Mouse (Mus musculus) neural tube, embryonic 14.5 days (tissue): ENCODE measurements at regions not wholly inside any gene's neighbourhood (a gene's known extent, or its start where the extent isn't known, plus 50 kb on each side); places are given as distances from the start of the nearest gene placed in this dataset.

Experiments used
- ATAC-seq: fragments of 200-750 bp; cut with Nextera tagmentation; 2 replicates; pipeline ENCODE4 v1.8.0; 2017; ENCODE audit warnings: low read depth, mild to moderate bottlenecking, moderate TSS enrichment, moderate library complexity
- H3K27ac ChIP-seq: fragments of 300-500 bp; sonication (generic); 2 replicates; pipeline ENCODE4 v1.5.1; 2014; ENCODE audit warnings: low read depth, mild to moderate bottlenecking, control low read depth, low read length, moderate library complexity, mixed read lengths
- H3K27me3 ChIP-seq: fragments of 300-500 bp; sonication (generic); 2 replicates; pipeline ENCODE4 v1.6.1; 2014; ENCODE audit warnings: low read length; ENCODE audit not compliant: control insufficient read depth, insufficient read depth
- H3K36me3 ChIP-seq: fragments of 300-500 bp; sonication (generic); 2 replicates; pipeline ENCODE4 v1.6.1; 2014; ENCODE audit warnings: low read length, mixed read lengths; ENCODE audit not compliant: control insufficient read depth, insufficient read depth
- H3K4me1 ChIP-seq: fragments of 300-500 bp; sonication (generic); 2 replicates; pipeline ENCODE4 v1.6.1; 2014; ENCODE audit warnings: low read length; ENCODE audit not compliant: control insufficient read depth, insufficient read depth
- H3K4me2 ChIP-seq: fragments of 300-500 bp; sonication (generic); 2 replicates; pipeline ENCODE4 v1.6.1; 2014; ENCODE audit warnings: mild to moderate bottlenecking, low read depth, low read length, control low read depth
- H3K4me3 ChIP-seq: fragments of 300-500 bp; sonication (generic); 2 replicates; pipeline ENCODE4 v1.5.1; 2014; ENCODE audit warnings: low read depth, low read length, control low read depth, mixed read lengths
- H3K9ac ChIP-seq: fragments of 300-500 bp; sonication (generic); replicated peaks from 2 replicates; pipeline ENCODE4 v1.6.1; 2014; ENCODE audit warnings: low read depth, mild to moderate bottlenecking, control low read depth, low read length, mixed read lengths
- H3K9me3 ChIP-seq: fragments of 300-500 bp; sonication (generic); 2 replicates; pipeline ENCODE4 v1.6.1; 2016; ENCODE audit warnings: low read length; ENCODE audit not compliant: control insufficient read depth
- WGBS: fragments of 180-500 bp; shearing (Covaris S2); extraction: QIAGEN DNeasy Blood & Tissue Kit; methylation state at CpG from one replicate; pipeline ENCODE4 v1.1.7; 2014; 5-methylcytosine and 5-hydroxymethylcytosine counted together

DNA sequence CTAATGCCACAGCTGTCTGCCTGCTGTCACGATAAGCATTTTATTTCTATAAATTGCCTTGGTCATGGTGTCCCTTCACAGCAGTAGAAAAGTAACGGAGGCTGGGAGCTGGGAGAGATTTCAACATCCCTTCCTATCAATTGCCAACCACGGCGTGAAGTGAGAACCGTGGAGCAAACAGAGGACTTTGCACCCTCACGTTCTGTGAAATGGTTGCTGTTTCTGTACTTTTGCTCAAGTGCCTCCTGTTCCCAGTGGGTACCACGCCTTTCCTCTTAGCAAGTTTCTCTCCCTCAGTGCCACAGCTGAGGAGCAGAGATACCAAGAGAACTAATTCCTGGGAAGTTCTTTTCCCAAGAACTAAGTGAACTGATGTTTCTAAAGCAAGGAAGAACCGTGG lies 99.6 kb upstream of the Hes1 start:
- ATAC-seq, result no peak

DNA sequence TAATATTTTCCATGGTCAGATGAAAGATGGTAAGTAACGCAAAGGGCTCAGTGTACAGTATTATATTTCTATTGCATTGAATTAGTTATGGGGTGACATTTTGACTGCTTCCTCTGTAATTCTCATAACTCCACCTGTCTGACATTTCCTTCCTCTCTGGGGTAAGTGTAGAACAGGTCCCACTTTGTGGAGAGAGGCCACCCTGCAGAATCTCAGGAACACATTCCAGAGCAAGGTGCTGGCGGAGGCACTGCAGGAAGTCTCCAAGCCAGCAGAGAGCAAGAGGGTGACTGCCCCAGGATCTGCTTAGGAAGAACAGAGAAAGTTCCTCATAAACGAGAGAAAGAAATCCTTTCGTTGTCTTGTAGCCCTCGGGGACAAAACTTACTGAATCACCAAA lies 95.4 kb upstream of the Hes1 start:
- no peak overlapping the region for H3K4me3 ChIP-seq
- no peak for ATAC-seq
- no peaks in the 10 kb centered on the region for H3K27me3 ChIP-seq
- no peaks in the 10 kb centered on the region for H3K36me3 ChIP-seq
- no peak overlapping the region for H3K9ac ChIP-seq
- no peak overlapping the region for H3K4me2 ChIP-seq
- H3K9me3 ChIP-seq, result no peaks in the 10 kb centered on the region
- no peak overlapping the region for H3K27ac ChIP-seq
- WGBS, result 76% methylated on average over 5 of the region's 5 CpGs
- H3K4me1 ChIP-seq, result no peaks in the 10 kb centered on the region

More for the DNA sequence above, 99.6 kb upstream of the Hes1 start:
- 93% methylated on average over 8 of the region's 8 CpGs for WGBS
- H3K9ac ChIP-seq, result no peak overlapping the region
- no peaks in the 10 kb centered on the region for H3K27me3 ChIP-seq
- H3K27ac ChIP-seq, result no peak overlapping the region
- no peaks in the 10 kb centered on the region for H3K9me3 ChIP-seq
- H3K4me1 ChIP-seq, result no peaks in the 10 kb centered on the region
- no peak overlapping the region for H3K4me2 ChIP-seq
- no peak overlapping the region for H3K4me3 ChIP-seq
- H3K36me3 ChIP-seq, result no peaks in the 10 kb centered on the region

DNA sequence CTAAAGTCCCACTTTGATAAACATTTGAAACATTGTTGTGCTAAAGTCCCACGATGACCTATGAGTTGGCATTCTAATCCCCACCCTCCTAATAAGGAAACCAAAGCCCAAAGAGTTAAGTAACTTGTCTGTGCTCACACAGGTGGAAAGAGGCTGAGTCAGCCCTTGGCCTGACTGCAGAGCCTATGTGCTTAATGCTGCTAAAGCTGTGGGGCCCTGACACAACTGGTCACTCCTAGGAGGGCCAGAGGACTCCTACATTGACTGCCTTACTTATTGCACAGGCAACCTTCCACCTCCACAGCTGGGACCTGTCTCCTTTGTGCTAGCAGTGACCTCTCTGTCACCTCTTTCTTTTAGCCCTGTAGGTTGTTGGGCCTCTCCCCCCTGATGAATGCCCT lies 91.4 kb upstream of the Hes1 start:
- no peaks in the 10 kb centered on the region for H3K9me3 ChIP-seq
- no peak overlapping the region for H3K27ac ChIP-seq
- no peak overlapping the region for H3K4me2 ChIP-seq
- WGBS, result 65% methylated on average over 1 of the region's 1 CpGs
- no peak overlapping the region for H3K4me3 ChIP-seq
- no peaks in the 10 kb centered on the region for H3K4me1 ChIP-seq
- no peaks in the 10 kb centered on the region for H3K36me3 ChIP-seq
- H3K9ac ChIP-seq, result no peak overlapping the region
- ATAC-seq, result no peak
- 0 out of 2 replicates have a peak, but pooled peaks cover 3% of the 10 kb centered on the region for H3K27me3 ChIP-seq

DNA sequence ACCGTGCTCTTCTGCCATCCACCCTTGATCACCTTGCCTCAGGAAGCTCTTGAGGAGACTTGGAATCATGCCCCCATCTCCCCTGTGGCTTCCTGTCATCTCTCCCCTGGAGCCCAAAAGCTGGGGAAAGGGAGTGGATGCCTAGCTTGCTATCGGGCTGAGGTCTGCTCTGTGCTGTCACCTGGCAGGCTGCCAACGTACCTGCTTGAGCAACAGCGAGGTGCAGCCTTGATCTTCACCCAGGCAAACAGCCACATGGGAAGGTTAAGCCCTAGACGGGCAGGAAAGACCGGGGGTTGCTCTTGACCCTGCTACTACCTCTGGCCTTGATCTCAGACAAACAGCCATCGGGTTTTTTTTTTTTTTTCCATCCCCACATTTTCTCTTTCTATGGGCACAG lies 90.9 kb upstream of the Hes1 start:
- H3K9ac ChIP-seq, result no peak overlapping the region

DNA sequence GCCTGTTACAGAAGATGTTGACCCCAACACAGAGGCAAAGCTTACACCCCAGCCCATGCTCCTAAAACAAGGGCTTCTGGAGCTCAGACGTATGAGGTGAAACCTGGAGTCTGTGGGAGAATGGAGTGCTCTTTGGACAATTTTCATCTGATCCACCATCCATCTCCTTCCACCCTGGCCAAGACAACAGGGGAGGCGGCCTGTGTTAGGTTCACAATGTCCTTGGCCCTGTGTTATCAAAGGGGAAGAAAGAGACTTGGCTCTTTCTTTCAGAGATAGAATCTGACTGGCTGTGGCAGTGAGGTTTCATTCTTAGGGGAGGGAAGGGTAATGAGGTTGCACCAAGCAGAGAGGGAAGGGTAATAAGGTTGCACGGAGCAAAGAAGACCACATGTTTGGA lies 88.4 kb upstream of the Hes1 start:
- no peak overlapping the region for H3K9ac ChIP-seq
- no peaks in the 10 kb centered on the region for H3K4me1 ChIP-seq
- H3K9me3 ChIP-seq, result no peaks in the 10 kb centered on the region
- no peaks in the 10 kb centered on the region for H3K36me3 ChIP-seq
- no peak for ATAC-seq
- H3K27me3 ChIP-seq, result 0 out of 2 replicates have a peak, but pooled peaks cover 3% of the 10 kb centered on the region
- no peak overlapping the region for H3K4me2 ChIP-seq
- no peak overlapping the region for H3K4me3 ChIP-seq
- 90% methylated on average over 3 of the region's 3 CpGs for WGBS
- no peak overlapping the region for H3K27ac ChIP-seq

More for the DNA sequence above, 90.9 kb upstream of the Hes1 start:
- no peaks in the 10 kb centered on the region for H3K9me3 ChIP-seq
- H3K4me1 ChIP-seq, result no peaks in the 10 kb centered on the region
- H3K27me3 ChIP-seq, result 0 out of 2 replicates have a peak, but pooled peaks cover 3% of the 10 kb centered on the region
- H3K36me3 ChIP-seq, result no peaks in the 10 kb centered on the region
- no peak overlapping the region for H3K27ac ChIP-seq
- no peak overlapping the region for H3K4me2 ChIP-seq
- WGBS, result 59% methylated on average over 7 of the region's 7 CpGs
- H3K4me3 ChIP-seq, result no peak overlapping the region
- ATAC-seq, result no peak

DNA sequence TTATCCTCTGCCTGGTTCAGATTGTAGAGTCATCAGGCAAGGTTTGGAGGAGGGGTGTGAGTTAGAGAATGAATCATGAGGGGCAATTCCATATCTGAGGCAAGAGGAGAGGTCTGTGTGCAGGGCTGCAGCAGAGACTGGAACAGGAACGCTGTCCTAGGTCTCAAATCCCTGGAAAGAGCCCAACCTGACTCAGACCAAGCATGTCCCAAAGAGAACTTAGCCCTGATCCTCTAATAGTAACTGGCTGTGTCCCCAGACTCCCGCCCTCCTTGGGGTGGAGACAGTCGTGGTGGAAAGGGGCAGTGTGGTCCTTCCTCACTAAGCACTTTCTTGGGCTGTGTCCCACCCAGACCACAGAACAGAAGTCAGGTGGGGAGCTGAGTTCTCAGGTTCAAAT lies 87.2 kb upstream of the Hes1 start:
- no peaks in the 10 kb centered on the region for H3K9me3 ChIP-seq
- WGBS, result 75% methylated on average over 3 of the region's 3 CpGs
- no peak for ATAC-seq
- no peak overlapping the region for H3K9ac ChIP-seq
- H3K4me1 ChIP-seq, result no peaks in the 10 kb centered on the region
- no peak overlapping the region for H3K4me3 ChIP-seq
- no peaks in the 10 kb centered on the region for H3K36me3 ChIP-seq
- H3K4me2 ChIP-seq, result no peak overlapping the region
- H3K27me3 ChIP-seq, result 0 out of 2 replicates have a peak, but pooled peaks cover 3% of the 10 kb centered on the region
- H3K27ac ChIP-seq, result no peak overlapping the region

DNA sequence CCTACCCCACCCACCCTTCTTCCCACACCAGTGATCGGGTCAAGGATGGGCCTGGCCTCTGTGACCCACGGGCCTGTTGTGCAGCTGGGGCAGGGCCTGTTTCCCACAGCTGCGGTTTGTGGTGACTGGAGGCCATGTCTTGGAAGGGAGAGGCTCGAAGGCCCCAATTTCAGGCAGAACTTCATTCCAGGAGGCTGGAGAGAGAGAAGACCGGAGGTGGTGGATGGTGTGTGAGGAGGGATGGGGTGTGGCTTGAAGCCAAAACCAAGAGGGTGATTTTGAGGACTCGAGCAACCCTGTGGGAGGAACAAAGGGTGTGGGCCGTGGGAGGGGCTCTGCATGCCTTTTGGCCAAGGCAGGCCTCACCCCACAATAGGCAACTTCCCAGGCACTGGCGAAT lies 86.5 kb upstream of the Hes1 start:
- WGBS, result 59% methylated on average over 8 of the region's 8 CpGs
- Histone ChIP-seq H3K9me3 (no peaks in the 10 kb centered on the region), H3K27me3 (0 out of 2 replicates have a peak, but pooled peaks cover 3% of the 10 kb centered on the region), H3K4me2 (no peak overlapping the region), H3K4me1 (no peaks in the 10 kb centered on the region), H3K9ac (no peak overlapping the region), H3K4me3 (no peak overlapping the region), H3K27ac (no peak overlapping the region), H3K36me3 (no peaks in the 10 kb centered on the region)
- ATAC-seq, result no peak

DNA sequence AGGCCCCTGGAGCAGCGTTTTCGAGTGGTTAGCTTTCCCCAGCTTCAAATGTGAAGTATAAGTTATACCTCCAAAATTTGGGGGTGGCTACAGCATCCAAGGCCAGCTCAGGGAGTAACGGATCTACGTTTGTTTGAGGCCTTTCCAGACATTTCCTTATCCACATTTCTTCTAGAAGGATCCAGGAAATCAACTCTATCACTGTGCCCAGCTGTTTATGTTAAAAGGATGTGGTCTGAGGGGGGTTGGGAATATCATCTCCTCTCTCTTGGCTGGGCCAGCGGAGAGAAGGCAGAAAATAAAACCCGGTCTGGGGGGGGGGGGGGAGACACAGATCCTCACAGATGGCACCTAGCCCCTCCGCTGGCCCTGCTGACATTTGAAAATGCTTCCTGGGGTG lies 85.1 kb upstream of the Hes1 start:
- H3K9ac ChIP-seq, result no peak overlapping the region
- no peaks in the 10 kb centered on the region for H3K9me3 ChIP-seq
- no peaks in the 10 kb centered on the region for H3K4me1 ChIP-seq
- ATAC-seq, result no peak
- WGBS, result 79% methylated on average over 7 of the region's 7 CpGs
- H3K27me3 ChIP-seq, result 0 out of 2 replicates have a peak, but pooled peaks cover 3% of the 10 kb centered on the region
- H3K4me3 ChIP-seq, result no peak overlapping the region
- H3K4me2 ChIP-seq, result no peak overlapping the region
- no peak overlapping the region for H3K27ac ChIP-seq
- H3K36me3 ChIP-seq, result no peaks in the 10 kb centered on the region

DNA sequence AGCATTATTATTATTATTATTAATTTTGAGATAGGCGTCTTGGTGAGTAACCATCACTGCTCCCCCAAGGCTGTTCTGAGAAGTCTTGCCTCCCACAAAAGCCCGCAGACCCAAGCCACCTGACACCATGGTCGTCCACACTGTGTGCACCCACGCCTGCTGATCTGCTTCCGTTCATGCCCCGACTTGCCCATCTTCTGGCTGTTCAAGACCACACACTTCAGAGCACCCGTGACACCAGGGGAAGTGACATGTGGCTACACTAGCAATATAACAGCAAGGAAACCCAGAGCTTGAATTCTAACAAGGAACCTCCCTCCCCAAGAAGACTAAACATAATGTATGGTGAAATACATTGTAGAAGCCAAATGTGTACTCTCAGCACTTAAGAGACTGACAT lies 82.6 kb upstream of the Hes1 start:
- no peak for ATAC-seq
- 89% methylated on average over 7 of the region's 7 CpGs for WGBS
- Histone ChIP-seq H3K36me3 (no peaks in the 10 kb centered on the region), H3K4me2 (no peak overlapping the region), H3K27me3 (no peaks in the 10 kb centered on the region), H3K4me1 (no peaks in the 10 kb centered on the region), H3K9me3 (no peaks in the 10 kb centered on the region), H3K9ac (no peak overlapping the region), H3K4me3 (no peak overlapping the region), H3K27ac (no peak overlapping the region)
